Mouse (Mus musculus) ES-CJ7 (cell line): ENCODE measurements around the gene Trmt1.
A peak's percentile ranks its signal among the peaks of the same experiment; 100 is the strongest.

Source experiments
- DNase-seq: peaks from one replicate; pipeline ENCODE4 v3.0.0; 2011; ENCODE audit warnings: low read depth, low spot score

Trmt1 gene

DNA sequence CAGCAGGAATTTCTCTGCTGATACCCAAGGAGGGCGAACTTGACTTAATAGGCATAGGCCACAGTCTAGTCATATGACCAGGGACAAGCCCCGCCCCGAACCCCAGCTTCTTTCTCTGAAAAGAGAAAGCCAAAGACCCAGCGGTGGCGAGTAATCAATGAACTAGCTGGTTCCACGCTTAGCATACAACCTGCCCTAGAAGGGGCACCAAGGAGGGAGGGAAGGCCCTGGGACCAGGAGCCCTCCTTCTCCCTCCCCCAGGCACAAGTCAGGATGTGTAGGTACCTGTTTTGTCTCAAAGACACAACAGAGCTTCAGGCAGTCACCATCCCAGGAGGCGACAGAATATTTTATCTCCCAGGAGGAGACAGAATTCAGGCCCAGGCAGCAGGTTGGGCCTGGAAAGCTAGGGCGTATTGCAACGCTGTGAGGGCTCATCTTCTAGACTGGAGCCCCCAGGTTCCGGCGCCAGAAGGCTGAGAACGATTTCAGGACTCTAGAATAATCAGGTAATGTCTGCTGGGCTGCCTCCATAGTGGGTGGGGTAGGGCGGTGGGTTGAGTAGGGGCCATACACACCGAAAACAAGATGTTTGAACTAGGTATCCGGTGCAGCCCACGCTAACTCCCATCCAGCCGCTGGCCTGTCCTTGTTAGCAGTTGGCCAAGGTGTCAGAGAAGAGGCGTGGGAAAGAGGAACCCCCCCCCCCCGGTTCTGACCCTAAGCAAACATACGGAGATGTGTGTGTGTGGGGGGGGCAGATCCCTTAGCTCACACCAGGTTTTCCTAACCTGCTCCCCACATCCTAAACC is at the start of gene Trmt1:
Gene Trmt1, plus strand, starts transcription at position 117 of the 812 bp plus-strand sequence.
- peak; percentile 86 for DNase-seq

DNA sequence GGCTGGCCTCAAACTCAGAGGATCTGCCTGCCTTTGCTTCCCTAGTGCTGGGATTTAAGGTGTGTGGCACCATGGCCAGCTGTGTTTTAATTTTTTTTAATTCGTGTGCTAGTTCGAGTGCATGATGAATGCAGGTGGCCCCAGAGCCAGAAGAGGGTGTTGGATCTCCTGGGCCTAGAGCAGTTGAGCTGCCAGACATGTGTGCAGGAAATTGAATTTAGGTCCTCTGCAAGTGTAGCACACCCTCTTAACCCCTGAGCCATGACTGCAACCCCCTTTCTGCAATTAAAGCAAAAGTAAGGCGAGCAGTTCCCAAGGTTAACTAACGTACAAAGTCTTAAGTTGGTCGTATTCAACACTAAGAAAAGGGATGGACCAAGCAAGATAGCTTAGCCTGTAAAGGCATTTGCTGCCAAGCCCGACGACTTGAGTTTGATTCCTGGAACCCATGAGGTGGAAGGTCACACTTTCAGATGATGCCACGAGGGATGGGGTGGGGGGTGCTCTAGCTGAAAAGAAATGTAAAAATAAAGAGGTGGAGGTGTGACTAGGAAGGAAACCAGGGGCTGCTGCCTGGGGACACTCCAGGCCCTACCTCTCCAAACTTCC is 48.1 kb upstream of the Trmt1 start:
- DNase-seq, result peak; percentile 61

DNA sequence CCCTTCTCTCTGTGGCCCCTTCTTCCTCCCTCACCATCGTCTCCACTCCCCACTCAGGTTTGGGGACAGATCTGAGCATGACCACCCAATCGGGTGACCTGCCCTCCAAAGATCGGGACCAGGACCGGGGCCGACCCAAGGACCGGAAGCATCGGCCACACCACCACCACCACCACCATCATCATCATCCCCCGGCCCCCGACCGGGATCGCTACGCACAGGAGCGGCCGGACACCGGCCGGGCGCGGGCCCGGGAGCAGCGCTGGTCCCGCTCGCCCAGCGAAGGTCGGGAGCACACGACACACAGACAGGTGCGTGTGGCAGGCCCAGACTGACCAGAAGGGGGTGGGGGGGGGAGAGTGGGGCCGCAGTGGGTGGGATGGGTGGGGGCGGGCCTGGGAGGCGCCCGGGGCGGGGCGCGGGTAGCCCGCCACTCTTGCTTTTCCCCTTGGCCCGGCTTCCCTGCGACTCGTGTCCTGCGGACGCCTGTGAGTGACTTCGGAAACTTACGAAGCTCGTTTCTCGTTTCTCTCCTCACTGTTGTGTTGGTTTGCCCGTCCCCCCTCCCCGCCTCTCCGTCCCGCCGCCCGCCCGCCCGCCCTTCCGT is 47.4 kb upstream of the Trmt1 start:
- DNase-seq, result no peak

DNA sequence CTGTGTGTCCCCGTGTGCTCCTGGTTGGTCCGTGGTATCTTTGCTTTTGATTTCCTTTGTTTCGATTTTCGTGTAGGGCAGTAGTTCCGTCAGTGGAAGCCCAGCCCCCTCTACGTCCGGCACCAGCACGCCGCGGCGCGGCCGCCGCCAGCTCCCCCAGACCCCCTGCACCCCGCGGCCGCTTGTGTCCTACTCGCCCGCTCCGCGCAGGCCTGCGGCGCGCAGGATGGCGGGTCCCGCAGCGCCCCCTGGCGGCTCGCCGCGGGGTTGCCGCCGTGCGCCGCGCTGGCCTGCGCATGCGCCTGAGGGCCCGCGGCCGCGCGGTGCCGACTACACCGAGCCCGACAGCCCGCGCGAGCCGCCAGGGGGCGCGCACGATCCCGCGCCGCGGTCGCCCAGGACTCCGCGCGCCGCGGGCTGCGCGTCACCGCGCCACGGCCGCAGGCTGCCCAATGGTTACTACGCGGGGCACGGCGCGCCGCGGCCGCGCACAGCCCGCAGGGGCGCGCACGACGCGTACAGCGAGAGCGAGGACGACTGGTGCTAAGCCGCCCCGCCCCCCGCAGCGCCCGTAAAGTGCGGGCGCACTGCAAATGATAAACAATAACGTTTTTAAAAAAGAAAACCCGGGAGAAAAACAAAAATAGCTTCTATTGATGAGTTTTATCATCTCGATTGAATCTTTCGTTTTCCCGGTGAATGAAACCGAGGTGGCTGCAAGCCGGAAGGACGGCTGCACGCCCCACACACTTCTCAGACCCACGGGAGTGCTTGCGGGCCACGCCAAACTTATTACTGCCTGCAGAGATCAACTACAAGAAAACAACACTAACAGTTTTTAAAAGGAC is 46.7 kb upstream of the Trmt1 start:
- DNase-seq, result peak; percentile 95

DNA sequence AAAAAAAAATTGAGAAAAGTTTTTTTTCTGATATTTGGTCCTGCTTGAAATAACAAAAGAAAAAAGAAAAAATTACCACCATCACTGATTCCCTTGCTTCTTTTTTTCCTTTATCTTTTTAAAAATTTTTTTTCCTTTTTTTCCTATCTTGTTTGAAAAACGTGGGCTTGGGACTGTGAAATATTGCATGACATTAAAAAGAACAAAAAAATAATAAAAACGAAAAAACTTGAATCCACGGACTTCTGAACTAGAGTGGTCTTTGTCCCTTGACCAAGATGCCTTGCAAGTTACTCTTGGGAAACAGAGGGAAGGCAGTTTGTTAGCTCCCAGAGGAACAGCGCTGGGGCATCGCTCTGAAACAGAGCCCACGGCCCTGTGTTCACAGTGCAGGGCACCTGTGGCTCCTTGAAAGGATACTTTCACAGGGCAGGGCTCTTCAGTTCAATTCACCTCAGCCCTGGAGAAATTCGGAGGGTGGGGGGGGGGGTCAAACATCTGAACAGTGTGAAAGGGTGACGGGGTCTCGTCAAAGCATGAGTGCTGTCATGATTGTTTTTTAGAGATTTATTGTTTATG is 46.0 kb upstream of the Trmt1 start:
- DNase-seq, result peak; percentile 48

DNA sequence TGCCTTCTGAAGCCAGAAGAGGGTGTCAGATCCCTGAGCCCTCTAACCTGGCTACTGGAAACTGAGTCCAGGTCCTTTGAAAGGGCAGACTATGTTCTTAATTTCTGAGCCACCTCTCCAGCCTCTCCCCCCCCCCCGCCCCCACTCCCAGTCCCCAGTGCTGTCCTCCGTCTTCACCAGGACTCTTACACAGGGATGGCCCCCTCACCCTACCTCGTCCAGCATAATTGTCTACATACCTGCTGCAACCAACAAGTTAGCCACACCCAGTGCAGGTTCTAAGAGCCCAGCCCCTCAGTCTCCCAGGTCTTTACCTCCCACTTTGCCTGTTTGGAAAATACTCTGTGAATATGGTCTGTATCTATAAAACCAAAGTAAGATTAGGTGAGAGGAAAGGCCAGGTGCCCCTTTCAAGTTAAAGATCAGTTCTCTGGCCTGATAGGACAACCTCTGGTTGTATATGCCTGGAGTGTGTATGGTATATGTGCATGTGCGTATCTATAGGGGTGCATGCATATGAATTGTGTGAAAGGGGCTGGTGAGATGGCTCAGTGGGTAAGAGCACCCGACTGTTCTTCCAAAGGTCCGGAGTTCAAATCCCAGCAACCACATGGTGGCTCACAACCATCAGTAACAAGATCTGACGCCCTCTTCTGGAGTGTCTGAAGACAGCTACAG is 45.4 kb upstream of the Trmt1 start:
- peak; percentile 30 for DNase-seq

DNA sequence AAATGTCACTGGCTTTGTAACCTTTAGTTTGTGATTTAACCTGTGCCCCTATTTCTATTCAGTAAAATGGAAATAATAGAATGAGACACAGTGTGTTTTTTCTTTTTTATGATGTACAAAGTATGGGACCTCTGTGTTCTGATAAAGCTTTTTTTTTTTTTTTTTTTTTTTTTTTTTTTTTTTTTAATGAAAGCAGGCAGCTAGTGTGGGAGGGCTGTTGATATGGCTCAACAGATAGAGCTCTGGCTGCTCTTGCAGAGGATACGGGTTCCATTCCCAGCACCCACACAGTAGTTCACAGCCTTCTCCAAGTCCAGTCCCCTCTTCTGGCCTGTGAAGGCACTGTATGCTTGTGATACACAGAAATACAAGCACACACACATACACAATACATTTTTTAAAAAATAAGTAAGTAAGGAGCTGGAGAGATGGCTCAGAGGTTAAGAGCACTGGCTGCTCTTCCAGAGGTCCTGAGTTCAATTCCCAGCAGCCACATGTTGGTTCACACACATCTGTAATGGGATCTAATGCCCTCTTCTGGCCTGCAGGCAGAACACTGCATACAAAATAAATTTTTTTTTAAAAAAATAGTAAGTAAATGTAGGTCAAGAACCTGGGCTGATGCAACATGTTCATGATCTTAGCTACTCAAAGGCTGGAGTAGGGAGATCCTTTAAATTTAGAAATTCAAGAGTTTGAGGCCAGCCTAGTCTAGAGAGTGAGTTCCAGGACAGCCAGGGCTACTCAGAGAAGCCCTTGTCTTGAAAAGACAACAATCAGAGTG is 44.3 kb upstream of the Trmt1 start:
- peak; percentile 37 for DNase-seq

DNA sequence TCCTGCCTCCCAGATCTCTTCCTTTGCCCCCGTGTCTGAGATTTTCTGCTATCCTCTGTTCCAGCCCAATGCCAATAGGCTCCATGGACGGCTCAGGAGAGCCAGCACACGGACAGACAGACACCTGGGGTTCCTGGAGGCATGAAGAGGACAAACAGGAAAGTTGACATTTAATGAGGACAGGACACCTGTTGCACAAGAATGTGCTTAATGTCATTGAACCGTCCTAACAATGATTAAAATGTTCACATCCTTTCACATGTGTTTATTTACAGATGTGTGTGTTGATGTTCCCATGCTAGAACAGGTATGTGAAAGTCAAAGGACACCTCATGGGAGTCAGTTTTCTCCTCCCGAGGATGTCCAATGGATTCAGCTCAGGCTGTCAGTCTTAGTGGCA is 43.1 kb upstream of the Trmt1 start:
- peak; percentile 4 for DNase-seq

DNA sequence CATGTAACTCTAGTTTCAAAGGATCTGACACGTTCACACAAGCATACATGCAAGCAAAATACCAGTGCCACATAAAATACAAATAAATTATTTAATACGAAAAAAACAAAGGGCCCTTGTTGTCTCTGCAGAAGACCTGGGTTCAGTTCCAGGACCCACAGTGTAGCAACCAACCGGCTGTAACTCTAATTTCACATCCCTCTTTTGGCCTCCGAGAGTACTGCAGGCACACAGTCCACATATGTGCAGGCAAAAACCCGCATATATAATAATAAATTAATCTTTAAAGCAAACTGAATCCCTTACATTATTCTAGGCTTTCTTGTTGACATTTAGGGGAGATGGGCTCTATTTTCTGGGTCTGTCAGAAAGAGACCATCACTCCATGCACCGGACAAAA is 39.3 kb upstream of the Trmt1 start:
- DNase-seq, result no peak

DNA sequence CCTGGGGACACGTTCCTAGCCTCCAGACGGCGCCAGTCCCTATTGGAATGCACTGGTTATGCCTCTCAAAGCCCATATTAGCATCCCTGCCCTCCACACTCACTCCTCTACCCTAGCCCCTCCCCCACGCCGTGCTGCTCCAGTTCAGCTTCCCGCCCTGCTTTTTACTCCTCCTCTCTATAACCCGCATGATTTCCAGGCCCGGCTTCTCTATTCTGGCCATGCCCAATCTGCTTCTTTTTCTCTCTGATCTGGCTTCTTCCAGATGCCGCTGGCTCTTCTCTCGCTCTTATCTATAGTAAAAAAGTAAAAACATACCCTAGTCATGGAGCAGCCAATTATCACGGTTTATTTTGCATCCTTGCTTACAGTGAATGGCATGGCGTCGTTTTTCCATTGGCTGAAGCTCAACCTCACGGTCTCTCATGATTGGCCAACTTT is 38.6 kb upstream of the Trmt1 start:
- peak; percentile 95 for DNase-seq

DNA sequence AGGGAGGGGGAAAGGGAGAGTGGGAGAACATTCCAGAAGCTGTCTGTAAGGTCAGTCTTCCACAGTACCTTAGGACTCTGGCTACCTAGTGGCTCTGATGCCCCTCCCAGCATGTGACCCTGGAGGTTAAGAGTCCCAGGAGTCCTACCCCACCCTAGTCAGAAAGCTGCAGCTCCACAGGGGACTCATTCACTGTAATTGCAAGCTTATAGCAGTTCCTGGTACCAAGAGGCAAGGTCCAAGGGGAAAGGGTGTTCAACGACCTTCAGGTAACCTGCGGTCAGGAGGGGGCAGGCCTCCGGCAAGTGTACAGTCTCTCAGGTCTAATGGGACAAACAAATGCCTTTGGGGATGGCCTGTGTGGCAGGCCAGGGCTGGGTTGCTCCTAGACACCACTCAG is 35.9 kb upstream of the Trmt1 start:
- peak; percentile 100 for DNase-seq

DNA sequence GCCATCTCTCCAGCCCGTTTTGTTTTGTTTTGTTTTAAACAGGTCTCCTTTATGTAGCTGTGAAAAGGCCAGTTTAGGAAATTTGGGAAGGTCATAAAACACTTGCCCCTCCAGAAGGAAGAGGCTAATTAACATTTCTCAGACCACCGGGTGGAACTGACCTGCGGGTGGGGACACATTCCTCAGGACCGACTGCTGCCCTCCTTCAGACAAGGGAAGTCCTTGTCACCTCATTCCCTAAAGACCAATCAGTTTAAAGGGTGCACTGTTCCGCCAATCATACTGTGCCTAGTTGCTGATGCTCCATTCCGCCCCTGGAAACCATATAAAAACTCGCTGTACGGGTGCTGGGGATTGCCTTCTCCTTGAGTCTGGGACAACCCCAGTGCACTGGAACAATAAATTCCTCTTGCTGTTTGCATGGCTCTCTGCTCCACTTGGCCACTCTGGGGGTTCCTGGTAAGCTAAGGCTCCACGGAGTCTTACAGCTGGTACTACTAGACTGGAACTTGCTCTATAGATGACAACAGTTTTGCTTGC is 32.9 kb upstream of the Trmt1 start:
- no peak for DNase-seq

DNA sequence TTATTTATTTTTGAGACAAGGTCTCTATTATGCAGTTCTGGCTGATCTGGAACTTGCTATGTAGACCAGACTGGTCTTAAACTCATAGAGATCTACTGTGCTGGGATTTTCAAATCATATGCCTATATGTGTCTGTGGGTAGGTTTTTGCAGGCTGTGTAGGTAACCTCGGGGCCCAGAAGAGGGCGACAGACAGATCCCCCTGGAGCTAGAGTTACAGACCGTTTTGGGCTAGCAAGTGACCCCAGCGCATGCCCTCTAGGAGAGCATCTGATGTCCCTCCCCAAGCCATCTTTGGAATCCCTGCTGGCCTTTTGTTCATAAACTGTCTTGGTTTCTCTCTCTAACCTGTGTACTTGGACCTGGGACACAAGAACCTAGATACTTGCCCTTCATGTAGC is 31.5 kb upstream of the Trmt1 start:
- DNase-seq, result peak; percentile 91

DNA sequence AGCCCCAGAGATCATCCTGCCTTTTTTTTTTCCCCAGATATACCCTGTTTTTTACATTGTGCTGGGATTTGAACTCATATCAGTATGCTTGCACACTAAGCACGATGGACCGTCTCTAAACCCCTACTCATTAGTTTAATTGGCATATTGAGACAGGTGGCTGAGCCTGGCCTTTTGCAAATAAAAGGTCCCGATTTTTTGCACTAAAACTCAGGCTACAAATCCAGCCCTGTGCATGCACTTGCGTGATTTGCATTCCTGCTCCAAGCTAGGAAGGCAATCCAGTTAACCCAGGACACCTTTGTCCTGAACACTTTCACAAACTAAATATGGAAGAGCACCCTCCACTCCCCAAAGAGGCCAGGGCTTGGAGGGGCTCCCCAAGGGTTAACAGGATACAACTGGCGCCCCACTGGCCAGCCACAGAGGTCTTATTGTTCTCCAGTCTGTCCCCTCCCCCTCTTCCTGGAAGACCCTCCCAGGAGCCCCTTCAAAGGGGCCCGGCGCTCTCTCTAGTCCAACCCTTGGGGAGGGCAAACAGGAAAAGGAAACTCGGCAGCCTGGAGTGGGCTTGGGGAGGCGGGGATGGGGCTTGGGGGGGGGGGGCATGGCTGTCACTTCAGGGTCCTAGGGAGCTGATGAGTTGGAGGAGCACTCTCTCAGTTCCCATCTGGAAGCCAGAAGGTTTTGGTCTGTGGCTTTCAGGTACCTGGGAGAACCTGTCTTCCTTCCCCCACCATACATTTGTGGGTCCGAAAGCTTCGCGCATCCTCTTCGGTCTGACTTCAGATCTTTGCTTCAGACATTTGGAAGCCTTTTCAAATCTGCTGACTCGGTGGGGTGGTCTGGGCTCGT is 30.5 kb upstream of the Trmt1 start:
- DNase-seq, result peak; percentile 96

DNA sequence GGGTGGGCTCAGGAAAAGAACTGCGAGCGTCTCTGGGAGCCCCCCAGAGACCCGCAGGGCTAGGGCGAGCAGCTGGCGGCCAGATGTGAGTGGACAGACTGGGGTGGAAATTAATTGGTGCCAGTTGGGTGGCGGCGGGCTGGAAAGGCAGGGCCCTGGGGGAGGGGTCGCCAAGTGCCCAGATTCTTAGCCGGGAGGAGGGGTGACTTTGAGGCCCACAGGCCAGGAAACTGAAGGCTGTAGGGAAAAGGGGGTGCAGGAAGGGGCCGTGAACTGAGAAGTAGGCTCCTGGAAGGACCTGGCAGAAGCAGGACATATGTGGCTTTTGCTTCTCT is 29.9 kb upstream of the Trmt1 start:
- DNase-seq, result no peak

DNA sequence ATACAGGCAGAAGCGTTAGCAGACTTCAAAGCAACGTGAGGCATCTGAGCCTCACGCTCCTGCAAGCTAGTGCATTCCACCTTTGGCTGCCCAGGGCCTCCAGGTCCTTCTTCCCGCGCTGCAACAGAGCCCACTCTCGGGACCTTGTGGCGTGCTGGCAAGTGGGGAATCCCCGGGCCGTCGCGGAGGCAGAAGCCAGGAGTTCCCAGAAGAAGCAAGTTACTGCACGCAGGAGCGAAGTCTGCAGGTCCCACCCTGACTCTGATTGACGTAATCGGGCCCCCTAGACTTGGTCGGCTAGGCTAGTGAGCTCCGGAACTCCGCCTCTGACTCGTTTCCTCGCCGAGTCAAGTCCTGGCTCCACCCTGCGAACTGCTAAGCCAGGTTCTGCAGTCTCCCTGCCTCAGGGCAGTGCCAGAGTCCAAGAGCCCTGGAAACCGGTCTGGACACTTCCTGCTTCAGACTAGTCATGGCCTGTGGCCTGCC is 29.4 kb upstream of the Trmt1 start:
- peak; percentile 97 for DNase-seq

DNA sequence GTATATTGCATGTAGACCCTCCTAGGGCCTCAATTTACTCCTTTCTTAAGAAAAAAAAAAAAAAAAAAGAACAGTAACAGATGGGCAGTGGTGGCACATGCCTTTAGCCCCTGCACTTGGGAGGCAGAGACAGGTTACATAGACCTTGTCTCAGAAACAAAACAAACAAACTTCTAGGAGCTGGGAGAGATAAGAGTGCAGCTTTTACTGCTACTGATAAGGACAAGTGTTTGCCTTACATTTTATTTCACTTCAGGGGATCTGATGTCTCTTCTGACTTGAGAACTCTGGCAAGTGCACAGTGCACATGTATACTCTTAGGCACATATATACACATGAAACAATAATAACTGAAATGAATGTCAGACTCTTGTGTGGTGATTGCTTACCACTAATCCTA is 28.9 kb upstream of the Trmt1 start:
- DNase-seq, result no peak

DNA sequence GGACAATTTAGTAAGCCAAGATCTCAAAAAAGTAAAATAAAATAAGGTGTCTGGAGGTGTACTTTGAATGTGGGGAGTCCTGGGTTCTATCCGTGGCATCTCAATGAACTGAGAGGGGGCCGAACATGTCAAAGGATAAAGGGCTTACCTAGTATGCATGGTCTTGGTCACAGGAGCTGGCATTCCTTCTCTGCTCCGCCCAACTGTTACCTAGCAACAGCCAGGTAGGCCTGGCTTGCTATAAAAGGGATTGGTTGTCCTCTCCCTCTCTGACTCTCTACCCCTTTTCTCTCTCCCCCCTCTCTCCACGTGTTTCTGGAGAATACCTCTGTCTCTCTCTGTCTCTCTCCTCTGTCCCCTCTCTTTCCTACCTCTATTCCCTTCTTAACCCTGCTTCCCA is 28.4 kb upstream of the Trmt1 start:
- DNase-seq, result peak; percentile 83

DNA sequence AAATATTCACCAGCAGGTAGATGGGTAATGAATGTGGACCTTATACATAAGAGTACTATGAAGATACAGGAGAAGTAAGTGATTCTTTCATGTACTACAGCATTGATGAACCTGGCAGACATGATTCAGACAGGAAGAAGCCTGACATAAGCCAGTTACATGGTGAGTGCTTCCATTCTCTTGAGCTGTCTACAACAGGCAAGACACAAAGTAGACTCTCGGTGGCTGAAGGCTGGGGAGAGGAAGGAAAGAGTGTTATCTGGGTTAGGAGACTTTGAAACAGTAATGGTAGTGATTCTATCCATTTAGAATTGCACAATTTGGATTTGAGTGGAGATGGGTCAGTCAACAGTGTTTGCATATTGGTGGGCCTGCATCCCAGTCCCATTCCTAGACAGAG is 27.2 kb upstream of the Trmt1 start:
- DNase-seq, result no peak
